In genomic region chr16:13730285-13731255, GRCm38 (mm10) we compare ENCODE assay signal across 9 mouse cellular contexts. TPM values are rescaled to one million over a fixed set of nuclear protein-coding genes. Genes with fewer than 3 reads are reported as not detected.
DNase-seq lines count a peak whose midpoint lies in the region; ATAC-seq lines count a peak whose summit lies in the region.
"Had no signal": no experiment of that assay in that cellular context is flagged by ENCODE, and none has a peak within 500 bp of the region (broad histone marks: within the 10 kb centered on the region; RNA-seq: fewer than 3 reads in every experiment).

Gene Pla2g10 (minus strand): TSS chr16:13730983.

- DNase-seq in heart, postnatal 25 days (ENCODE audit: low spot score): no peak
- DNase-seq in embryo, embryonic 10.5 days (ENCODE audit: low spot score): peak; percentile 37
- DNase-seq in neural tube, embryonic 11.5 days (ENCODE audit: low spot score): no peak
- DNase-seq in cerebellum, adult 11 months: no peak
- no peak for DNase-seq in ovary, adult 18-20 months (ENCODE audit: low spot score)

- H3K9ac ChIP-seq in heart, embryonic 14.5 days (ENCODE audit: low read length): no peak within 1 kb of the TSS
- H3K9ac ChIP-seq in intestine, embryonic 15.5 days: no peak within 1 kb of the TSS
- H3K9ac ChIP-seq in neural tube, embryonic 11.5 days (ENCODE audit: low read length): no peak within 1 kb of the TSS

- H3K27ac ChIP-seq in heart, embryonic 14.5 days (replicated peaks in 1 of 2; ENCODE audit: control insufficient read depth in 1 of 2, insufficient read depth in 1 of 2, low read depth in 2 of 2, low read length in 2 of 2): no peak within 1 kb of the TSS
- H3K27ac ChIP-seq in intestine, embryonic 15.5 days: no peak within 1 kb of the TSS
- H3K27ac ChIP-seq in neural tube, embryonic 11.5 days (ENCODE audit: low read depth, low read length): no peak within 1 kb of the TSS

- intact Hi-C loops in heart, postnatal 25 days (cut with DNase I): loop anchor here (5.0 to 10.0 kb wide), 3 partner anchors 198 to 616 kb away; no protein-coding TSS in a partner anchor

- H3K9me3 ChIP-seq in heart, embryonic 14.5 days (ENCODE audit: control insufficient read depth, low read length): no peaks in the 10 kb centered on the region
- no peaks in the 10 kb centered on the region for H3K9me3 ChIP-seq in intestine, embryonic 15.5 days
- no peaks in the 10 kb centered on the region for H3K9me3 ChIP-seq in neural tube, embryonic 11.5 days (ENCODE audit: control insufficient read depth, low read length)

- H3K4me2 ChIP-seq in heart, embryonic 14.5 days (ENCODE audit: low read length): peak within 1 kb of the TSS; percentile 59
- H3K4me2 ChIP-seq in intestine, embryonic 15.5 days (replicated peaks): peak within 1 kb of the TSS; percentile 46
- peak within 1 kb of the TSS; percentile 15; the same call in 1 of the 2 replicates for H3K4me2 ChIP-seq in neural tube, embryonic 11.5 days (ENCODE audit: low read depth)

- 8% methylated on average over 26 of the region's 26 CpGs for WGBS in heart, embryonic 14.5 days
- 12% methylated on average over 26 of the region's 26 CpGs for WGBS in intestine, embryonic 15.5 days
- 11% methylated on average over 26 of the region's 26 CpGs for WGBS in neural tube, embryonic 11.5 days

- no peaks in the 10 kb centered on the region for H3K36me3 ChIP-seq in heart, embryonic 14.5 days (ENCODE audit: control insufficient read depth, insufficient read depth, low read length)
- no peaks in the 10 kb centered on the region for H3K36me3 ChIP-seq in intestine, embryonic 15.5 days
- H3K36me3 ChIP-seq in neural tube, embryonic 11.5 days (ENCODE audit: control insufficient read depth, insufficient read depth, low read length): no peaks in the 10 kb centered on the region

- H3K4me3 ChIP-seq in heart, embryonic 14.5 days (ENCODE audit: control insufficient read depth in 1 of 2, insufficient read depth in 1 of 2, low read depth in 1 of 2, low read length in 2 of 2): peak within 1 kb of the TSS in 1 of 2 experiments; percentile 11; a peak in 1 of 4 replicates
- H3K4me3 ChIP-seq in intestine, embryonic 15.5 days (replicated peaks): peak within 1 kb of the TSS; percentile 9; the same call in 1 of the 2 replicates
- H3K4me3 ChIP-seq in neural tube, embryonic 11.5 days (ENCODE audit: low read depth, low read length): no peak within 1 kb of the TSS

- H3K4me1 ChIP-seq in heart, embryonic 14.5 days (ENCODE audit: control insufficient read depth in 2 of 2, insufficient read depth in 2 of 2, low read length in 2 of 2): peaks cover 2 to 7% of the 10 kb centered on the region in 2 experiments
- H3K4me1 ChIP-seq in intestine, embryonic 15.5 days (replicated peaks): 0 out of 2 replicates have a peak, but pooled peaks cover 4% of the 10 kb centered on the region
- H3K4me1 ChIP-seq in neural tube, embryonic 11.5 days (ENCODE audit: control insufficient read depth, insufficient read depth, low read length): no peaks in the 10 kb centered on the region

- H3K27me3 ChIP-seq in heart, embryonic 14.5 days (ENCODE audit: control insufficient read depth, insufficient read depth, low read length): no peaks in the 10 kb centered on the region
- H3K27me3 ChIP-seq in intestine, embryonic 15.5 days (replicated peaks): no peaks in the 10 kb centered on the region
- no peaks in the 10 kb centered on the region for H3K27me3 ChIP-seq in neural tube, embryonic 11.5 days (ENCODE audit: control insufficient read depth, insufficient read depth, low read length)

- no peak for ATAC-seq in heart, embryonic 14.5 days (ENCODE audit: insufficient number of reproducible peaks, insufficient read depth, low FRiP score, low read depth)
- no peak for ATAC-seq in intestine, embryonic 15.5 days
- no peak for ATAC-seq in neural tube, embryonic 11.5 days (ENCODE audit: insufficient read depth, low FRiP score, low TSS enrichment)
- no peak for ATAC-seq in activated CD4-positive, CD25-positive, alpha-beta regulatory T cell, adult 4 months

RNA-seq across cellular contexts. Expression of gene Pla2g10, which starts in this region (rescaled TPM):
- polyA plus RNA-seq in heart, embryonic 14.5 days (2014; fragmentation: Nextera tagmentation; extraction: Ambion mirVana): 0.28 TPM in 1 of 2 replicates, not detected in the other
- not detected for total RNA-seq in heart, postnatal 25 days (2021)
- polyA plus RNA-seq in intestine, embryonic 15.5 days (2015; fragmentation: Nextera tagmentation; extraction: Ambion mirVana): 4.8 and 7.9 TPM in 2 replicates
- 0.26 TPM in 1 of 2 replicates, not detected in the other for polyA plus RNA-seq in neural tube, embryonic 11.5 days (2014; fragmentation: Nextera tagmentation; extraction: Ambion mirVana)
- not detected for polyA plus RNA-seq in activated CD4-positive, CD25-positive, alpha-beta regulatory T cell, adult 4 months (2017; shearing (Covaris generic))
- total RNA-seq: hematopoietic stem cell, adult 5-6 weeks had no signal
